Mouse (Mus musculus): Measurements from ENCODE around the gene Galnt2. TPM values are rescaled to one million over a fixed set of nuclear protein-coding genes. Genes with fewer than 3 reads are reported as not detected.

Galnt2 gene
- polyA plus RNA-seq, 1 experiment = 11.5 TPM

DNA sequence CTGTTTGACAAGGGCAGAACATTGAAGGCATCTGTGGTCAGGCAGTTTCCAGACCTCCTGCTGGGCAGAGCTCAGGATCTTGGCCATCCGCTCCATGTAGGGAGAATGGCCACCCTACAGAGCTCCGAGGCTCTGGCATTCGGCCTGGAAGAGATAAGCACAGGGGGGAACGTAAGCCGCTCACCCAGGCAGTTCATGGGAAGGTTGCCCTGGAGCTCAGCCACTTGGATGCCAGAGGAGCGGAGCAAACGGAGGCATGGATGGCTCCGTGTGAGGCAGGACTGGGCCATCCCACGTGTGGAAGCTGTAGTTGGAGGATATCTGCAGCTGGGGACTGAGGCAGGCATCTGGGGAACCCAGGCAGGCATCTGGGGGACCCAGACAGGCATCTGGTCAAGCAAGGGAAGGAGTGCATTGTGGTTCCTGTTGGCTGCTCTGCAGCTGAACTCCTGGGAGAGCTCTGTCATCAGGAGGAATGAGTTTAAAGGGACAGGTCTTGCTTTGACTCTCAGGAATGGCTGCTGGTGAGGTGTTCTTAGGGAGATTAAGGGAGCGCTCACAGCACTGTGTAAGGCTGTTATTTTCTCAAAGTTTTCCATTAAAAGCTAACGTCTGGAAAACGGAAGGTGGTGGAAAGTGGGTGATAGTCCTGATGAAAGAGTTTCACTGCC is 85.4 kb downstream of the Galnt2 start:
- TF ChIP-seq CTCF (IDR thresholded peaks at IDR 0.05; ENCODE audit: low read depth, low read length) (no peak), POLR2A (IDR thresholded peaks at IDR 0.05; ENCODE audit: insufficient read depth, low read length) (no peak), EP300 (IDR thresholded peaks at IDR 0.05; ENCODE audit: insufficient read depth, low read depth, low read length) (no peak)
- Histone ChIP-seq H3K27ac (ENCODE audit: insufficient read depth, low read length) (no peak overlapping the region), H3K4me1 (ENCODE audit: control insufficient read depth, insufficient read depth, low read length) (no peaks in the 10 kb centered on the region), H3K9ac (ENCODE audit: low read depth, poor library complexity, severe bottlenecking) (no peak overlapping the region), H3K4me3 (ENCODE audit: low read depth, low read length) (no peak overlapping the region), H3K36me3 (ENCODE audit: control insufficient read depth, insufficient read depth, low read length, poor library complexity, severe bottlenecking) (no peaks in the 10 kb centered on the region), H3K9me3 (replicated peaks; ENCODE audit: control insufficient read depth, insufficient read depth, low read length, poor library complexity, severe bottlenecking) (no peaks in the 10 kb centered on the region), H3K27me3 (ENCODE audit: control insufficient read depth, insufficient read depth, low read length, poor library complexity, severe bottlenecking) (no peaks in the 10 kb centered on the region)

DNA sequence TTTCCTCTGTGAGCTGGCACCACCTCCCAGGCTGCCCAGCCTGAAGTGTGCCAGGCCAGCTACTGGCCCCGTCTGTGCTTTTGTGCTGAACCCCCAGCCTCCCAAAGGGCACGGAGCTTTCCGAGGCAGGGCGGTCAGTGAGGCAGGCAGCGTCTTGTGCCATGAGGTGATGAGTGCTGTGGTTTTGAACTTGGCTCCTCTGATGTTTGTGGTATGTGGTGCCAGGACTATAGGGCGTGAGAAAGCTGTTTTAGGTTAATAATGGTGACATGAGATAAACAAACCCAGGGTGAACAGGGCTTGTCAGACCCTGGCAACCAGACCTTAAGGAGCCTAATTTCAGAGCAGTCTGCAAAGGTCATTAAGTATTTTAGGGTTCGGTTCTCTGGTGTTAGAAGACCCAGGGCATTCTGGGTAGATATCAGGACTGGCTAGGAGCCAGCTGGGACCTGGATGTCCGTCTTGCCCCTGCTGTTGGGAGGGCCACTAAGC is 86.0 kb downstream of the Galnt2 start:
- H3K27ac ChIP-seq (ENCODE audit: insufficient read depth, low read length) = no peak overlapping the region
- no peak for TF ChIP-seq EP300 (IDR thresholded peaks at IDR 0.05; ENCODE audit: insufficient read depth, low read depth, low read length)
- no peak overlapping the region for H3K9ac ChIP-seq (ENCODE audit: low read depth, poor library complexity, severe bottlenecking)
- H3K4me1 ChIP-seq (ENCODE audit: control insufficient read depth, insufficient read depth, low read length) = no peaks in the 10 kb centered on the region
- H3K27me3 ChIP-seq (ENCODE audit: control insufficient read depth, insufficient read depth, low read length, poor library complexity, severe bottlenecking) = no peaks in the 10 kb centered on the region
- no peak overlapping the region for H3K4me3 ChIP-seq (ENCODE audit: low read depth, low read length)
- no peaks in the 10 kb centered on the region for H3K36me3 ChIP-seq (ENCODE audit: control insufficient read depth, insufficient read depth, low read length, poor library complexity, severe bottlenecking)
- H3K9me3 ChIP-seq (replicated peaks; ENCODE audit: control insufficient read depth, insufficient read depth, low read length, poor library complexity, severe bottlenecking) = no peaks in the 10 kb centered on the region

DNA sequence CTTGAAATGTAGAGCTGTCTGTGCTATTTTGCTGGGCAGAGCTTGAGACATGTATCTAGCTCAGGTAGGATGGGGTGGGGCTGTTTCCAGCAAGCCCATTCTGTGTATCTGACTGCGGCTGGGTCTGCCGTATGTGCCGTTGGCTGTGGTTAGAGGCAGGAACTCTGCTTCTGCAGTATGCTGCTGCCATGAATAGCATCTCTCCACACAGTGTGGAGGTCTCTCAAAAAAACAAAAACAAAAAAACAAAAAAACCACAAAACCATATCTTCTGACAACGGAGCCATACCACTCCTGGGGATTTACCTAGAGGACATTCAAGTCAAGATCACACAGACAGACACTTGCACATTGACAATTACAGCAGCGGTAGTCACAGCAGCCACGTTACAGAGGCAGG is 86.6 kb downstream of the Galnt2 start:
- no peak for TF ChIP-seq EP300 (IDR thresholded peaks at IDR 0.05; ENCODE audit: insufficient read depth, low read depth, low read length)
- TF ChIP-seq CTCF (IDR thresholded peaks at IDR 0.05; ENCODE audit: low read depth, low read length) = no peak
- no peak for TF ChIP-seq POLR2A (IDR thresholded peaks at IDR 0.05; ENCODE audit: insufficient read depth, low read length)
- Histone ChIP-seq H3K9me3 (replicated peaks; ENCODE audit: control insufficient read depth, insufficient read depth, low read length, poor library complexity, severe bottlenecking) (no peaks in the 10 kb centered on the region), H3K36me3 (ENCODE audit: control insufficient read depth, insufficient read depth, low read length, poor library complexity, severe bottlenecking) (no peaks in the 10 kb centered on the region), H3K27me3 (ENCODE audit: control insufficient read depth, insufficient read depth, low read length, poor library complexity, severe bottlenecking) (no peaks in the 10 kb centered on the region), H3K27ac (ENCODE audit: insufficient read depth, low read length) (no peak overlapping the region), H3K4me1 (ENCODE audit: control insufficient read depth, insufficient read depth, low read length) (no peaks in the 10 kb centered on the region), H3K4me3 (ENCODE audit: low read depth, low read length) (no peak overlapping the region), H3K9ac (ENCODE audit: low read depth, poor library complexity, severe bottlenecking) (no peak overlapping the region)

DNA sequence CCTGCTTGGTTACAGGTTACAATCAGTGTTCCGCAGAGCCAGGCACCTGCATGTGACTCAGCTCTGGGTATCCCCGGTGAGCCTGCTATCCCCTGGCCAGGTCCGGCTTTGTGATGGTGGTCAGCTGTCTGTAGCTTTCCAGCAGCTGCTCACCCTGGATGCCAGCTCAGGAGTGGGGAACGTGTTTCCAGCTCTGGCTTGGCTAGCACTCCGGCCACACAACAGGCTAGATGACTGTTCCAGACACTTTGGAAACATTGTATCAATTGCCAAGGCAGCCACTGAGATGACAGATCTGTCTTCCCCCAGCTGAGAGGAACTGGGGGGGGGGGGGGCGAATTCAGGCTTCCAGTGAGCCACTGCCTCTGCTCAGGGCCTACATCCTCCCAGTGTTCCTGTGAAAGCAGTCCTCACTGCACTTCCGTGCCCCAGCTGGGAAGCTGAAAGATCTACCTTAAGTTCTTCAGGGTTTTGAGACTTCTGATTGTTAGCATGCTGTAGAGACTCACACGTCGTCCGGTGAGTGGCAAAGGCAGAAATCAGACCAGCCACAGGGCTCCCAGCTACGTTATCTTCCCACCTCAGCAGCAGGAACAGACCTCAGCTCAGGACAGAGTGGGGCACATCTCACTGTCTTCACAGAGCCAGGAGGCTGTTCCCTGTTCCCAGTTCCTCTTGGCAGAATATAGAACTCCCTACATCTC is 87.6 kb downstream of the Galnt2 start:
- no peaks in the 10 kb centered on the region for H3K27me3 ChIP-seq (ENCODE audit: control insufficient read depth, insufficient read depth, low read length, poor library complexity, severe bottlenecking)
- H3K27ac ChIP-seq (ENCODE audit: insufficient read depth, low read length) = no peak overlapping the region
- no peaks in the 10 kb centered on the region for H3K4me1 ChIP-seq (ENCODE audit: control insufficient read depth, insufficient read depth, low read length)
- H3K9ac ChIP-seq (ENCODE audit: low read depth, poor library complexity, severe bottlenecking) = no peak overlapping the region
- no peaks in the 10 kb centered on the region for H3K36me3 ChIP-seq (ENCODE audit: control insufficient read depth, insufficient read depth, low read length, poor library complexity, severe bottlenecking)
- no peaks in the 10 kb centered on the region for H3K9me3 ChIP-seq (replicated peaks; ENCODE audit: control insufficient read depth, insufficient read depth, low read length, poor library complexity, severe bottlenecking)
- H3K4me3 ChIP-seq (ENCODE audit: low read depth, low read length) = no peak overlapping the region
- TF ChIP-seq EP300 (IDR thresholded peaks at IDR 0.05; ENCODE audit: insufficient read depth, low read depth, low read length) = no peak
- TF ChIP-seq CTCF (IDR thresholded peaks at IDR 0.05; ENCODE audit: low read depth, low read length) = no peak
- TF ChIP-seq POLR2A (IDR thresholded peaks at IDR 0.05; ENCODE audit: insufficient read depth, low read length) = no peak

DNA sequence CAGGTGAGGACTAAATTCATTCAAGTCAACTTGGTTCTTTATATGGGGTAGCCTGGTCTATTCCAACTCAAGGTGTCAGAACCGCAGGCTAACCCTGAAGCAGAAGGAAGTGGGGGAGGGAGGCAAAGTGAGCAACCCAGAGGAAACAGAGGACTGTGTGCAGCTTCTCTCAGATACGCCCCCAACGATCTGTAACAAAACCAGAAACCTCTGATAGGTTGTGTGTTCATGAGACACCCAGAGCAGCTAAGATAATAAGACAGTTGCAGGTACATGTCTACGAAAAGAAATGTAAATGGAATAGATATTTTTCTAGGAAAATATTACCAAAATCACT is 88.1 kb downstream of the Galnt2 start:
- Histone ChIP-seq H3K27me3 (ENCODE audit: control insufficient read depth, insufficient read depth, low read length, poor library complexity, severe bottlenecking) (no peaks in the 10 kb centered on the region), H3K36me3 (ENCODE audit: control insufficient read depth, insufficient read depth, low read length, poor library complexity, severe bottlenecking) (no peaks in the 10 kb centered on the region), H3K4me1 (ENCODE audit: control insufficient read depth, insufficient read depth, low read length) (no peaks in the 10 kb centered on the region), H3K4me3 (ENCODE audit: low read depth, low read length) (no peak overlapping the region), H3K9ac (ENCODE audit: low read depth, poor library complexity, severe bottlenecking) (no peak overlapping the region), H3K9me3 (replicated peaks; ENCODE audit: control insufficient read depth, insufficient read depth, low read length, poor library complexity, severe bottlenecking) (no peaks in the 10 kb centered on the region), H3K27ac (ENCODE audit: insufficient read depth, low read length) (no peak overlapping the region)
- TF ChIP-seq CTCF (IDR thresholded peaks at IDR 0.05; ENCODE audit: low read depth, low read length) (no peak), EP300 (IDR thresholded peaks at IDR 0.05; ENCODE audit: insufficient read depth, low read depth, low read length) (no peak), POLR2A (IDR thresholded peaks at IDR 0.05; ENCODE audit: insufficient read depth, low read length) (no peak)

DNA sequence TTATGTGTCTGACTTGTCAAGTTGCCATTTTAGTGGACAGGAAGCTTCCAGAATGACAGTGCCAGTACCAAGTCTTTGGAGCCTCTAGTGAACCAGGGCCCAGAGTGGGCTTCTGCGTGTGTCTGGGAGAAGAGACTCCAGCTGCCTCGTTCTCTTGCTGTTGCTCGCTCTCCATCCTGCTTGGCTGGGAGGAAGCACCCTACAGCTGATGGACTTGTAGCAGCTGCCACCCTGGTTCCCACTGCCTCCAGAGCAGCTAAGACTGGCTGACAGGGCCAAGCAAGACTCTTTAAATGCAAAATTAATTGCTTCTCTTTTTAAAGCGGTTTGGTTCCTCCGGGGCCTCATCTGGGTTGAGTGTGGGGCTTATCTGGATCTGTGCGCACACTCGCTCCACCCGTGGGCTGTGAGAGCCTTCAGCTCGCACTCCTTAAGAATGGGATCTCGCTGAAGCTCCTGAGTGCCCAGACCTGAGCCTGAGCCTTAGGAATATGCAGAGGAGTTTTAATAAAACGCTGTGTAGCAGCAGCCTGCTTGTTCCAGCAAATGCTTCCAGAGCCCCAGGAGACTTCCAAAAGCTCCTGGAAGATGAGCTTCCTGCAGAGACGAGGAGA is 90.1 kb downstream of the Galnt2 start:
- H3K27ac ChIP-seq (ENCODE audit: insufficient read depth, low read length) = no peak overlapping the region
- TF ChIP-seq EP300 (IDR thresholded peaks at IDR 0.05; ENCODE audit: insufficient read depth, low read depth, low read length) (no peak), POLR2A (IDR thresholded peaks at IDR 0.05; ENCODE audit: insufficient read depth, low read length) (no peak), CTCF (IDR thresholded peaks at IDR 0.05; ENCODE audit: low read depth, low read length) (no peak)
- no peaks in the 10 kb centered on the region for H3K4me1 ChIP-seq (ENCODE audit: control insufficient read depth, insufficient read depth, low read length)
- no peaks in the 10 kb centered on the region for H3K36me3 ChIP-seq (ENCODE audit: control insufficient read depth, insufficient read depth, low read length, poor library complexity, severe bottlenecking)
- H3K9ac ChIP-seq (ENCODE audit: low read depth, poor library complexity, severe bottlenecking) = no peak overlapping the region
- no peak overlapping the region for H3K4me3 ChIP-seq (ENCODE audit: low read depth, low read length)
- no peaks in the 10 kb centered on the region for H3K9me3 ChIP-seq (replicated peaks; ENCODE audit: control insufficient read depth, insufficient read depth, low read length, poor library complexity, severe bottlenecking)
- H3K27me3 ChIP-seq (ENCODE audit: control insufficient read depth, insufficient read depth, low read length, poor library complexity, severe bottlenecking) = no peaks in the 10 kb centered on the region

Data from ES-Bruce4 (cell line).